Mouse (Mus musculus): ENCODE results near the gene Cnot2. TPM values are rescaled to one million over a fixed set of nuclear protein-coding genes. Genes with fewer than 3 reads are reported as not detected.

The Cnot2 gene
- polyA plus RNA-seq, 1 experiment from 2014 or later, result 42.3 TPM

DNA sequence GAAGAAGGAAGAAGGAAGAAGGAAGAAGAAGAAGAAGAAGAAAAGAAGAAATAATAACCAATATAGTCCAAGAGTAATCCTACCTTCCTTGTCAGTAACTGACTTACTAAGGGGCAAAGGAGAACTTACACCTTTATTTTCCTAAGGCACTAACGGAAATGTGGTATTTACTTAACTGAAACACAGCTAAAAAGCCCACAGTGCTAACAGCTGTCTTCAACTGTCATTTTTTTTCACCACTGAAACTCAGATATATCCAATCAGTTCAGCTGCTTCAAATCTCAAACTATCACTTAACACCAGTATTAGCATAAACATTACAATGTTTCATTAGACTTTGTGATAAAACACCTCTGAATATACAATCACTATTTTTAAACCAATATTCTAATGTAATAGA lies 22.1 kb downstream of the Cnot2 start:
- H3K4me1 ChIP-seq (replicated peaks), result peaks cover 27% of the 10 kb centered on the region
- DNase-seq, result no peak
- H3K27me3 ChIP-seq, result no peaks in the 10 kb centered on the region
- ATAC-seq (ENCODE audit: low read depth), result no peak
- H3K9ac ChIP-seq, result no peak overlapping the region
- no peaks in the 10 kb centered on the region for H3K9me3 ChIP-seq (replicated peaks)
- H3K4me3 ChIP-seq (replicated peaks), result no peak overlapping the region
- no peak overlapping the region for H3K27ac ChIP-seq
- peaks cover 8% of the 10 kb centered on the region; the same call in 1 of the 2 replicates for H3K36me3 ChIP-seq
- no peak overlapping the region for H3K4me2 ChIP-seq
- 70% methylated on average over 1 of the region's 1 CpGs for WGBS (ENCODE audit: insufficient replicate concordance)

DNA sequence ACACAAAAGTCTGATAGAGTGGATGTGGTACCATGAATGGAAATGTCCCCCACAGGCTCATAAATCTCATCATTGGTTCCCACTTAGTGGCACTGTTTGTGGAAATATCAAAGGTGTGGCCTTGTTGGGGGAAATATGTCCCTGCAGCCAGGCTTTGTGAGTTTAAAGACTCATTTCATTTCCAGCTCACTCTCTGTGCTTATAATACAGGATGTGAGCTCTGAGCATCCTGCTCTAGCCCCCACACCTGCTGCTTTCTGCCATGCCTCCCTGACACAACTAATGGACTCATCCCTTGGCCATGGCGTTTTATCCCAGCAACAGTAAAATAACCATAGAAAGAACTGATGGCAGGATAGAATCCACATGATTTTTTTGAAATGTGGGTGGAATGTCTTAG lies 24.1 kb downstream of the Cnot2 start:
- DNase-seq, result no peak
- H3K4me3 ChIP-seq (replicated peaks), result no peak overlapping the region
- no peaks in the 10 kb centered on the region for H3K9me3 ChIP-seq (replicated peaks)
- H3K4me2 ChIP-seq, result no peak overlapping the region
- H3K36me3 ChIP-seq, result peaks cover 8% of the 10 kb centered on the region; the same call in 1 of the 2 replicates
- no peak overlapping the region for H3K27ac ChIP-seq
- H3K4me1 ChIP-seq (replicated peaks), result peaks cover 16% of the 10 kb centered on the region
- no peak overlapping the region for H3K9ac ChIP-seq
- no peaks in the 10 kb centered on the region for H3K27me3 ChIP-seq
- no peak for ATAC-seq (ENCODE audit: low read depth)
- WGBS (ENCODE audit: insufficient replicate concordance), result 91% methylated on average over 1 of the region's 1 CpGs

DNA sequence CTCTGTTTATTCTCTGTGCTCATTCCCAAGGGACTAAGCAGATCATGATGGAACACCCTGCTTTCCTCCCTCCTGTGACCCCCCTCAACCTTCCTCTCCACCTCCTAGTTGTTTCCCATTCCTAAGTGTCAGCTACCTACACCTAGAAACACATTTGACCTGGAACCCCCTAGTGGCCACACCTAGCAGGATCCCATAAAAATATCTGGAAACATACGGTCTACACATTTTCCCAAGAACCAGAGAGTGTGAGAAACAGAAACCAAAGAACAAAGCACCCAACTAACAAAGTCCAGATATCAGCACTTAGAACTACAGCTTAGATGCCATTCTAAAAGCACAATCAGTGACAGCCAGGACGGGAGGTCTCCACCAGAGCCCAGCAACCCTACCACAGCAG lies 26.9 kb downstream of the Cnot2 start:
- Histone ChIP-seq H3K9ac (no peak overlapping the region), H3K4me3 (replicated peaks) (no peak overlapping the region), H3K27ac (no peak overlapping the region), H3K27me3 (no peaks in the 10 kb centered on the region), H3K4me2 (no peak overlapping the region), H3K36me3 (peaks cover 8% of the 10 kb centered on the region; the same call in 1 of the 2 replicates), H3K9me3 (replicated peaks) (no peaks in the 10 kb centered on the region), H3K4me1 (replicated peaks) (peaks cover 11% of the 10 kb centered on the region)
- ATAC-seq (ENCODE audit: low read depth), result no peak
- WGBS (ENCODE audit: insufficient replicate concordance), result 42% methylated on average over 2 of the region's 2 CpGs
- no peak for DNase-seq

DNA sequence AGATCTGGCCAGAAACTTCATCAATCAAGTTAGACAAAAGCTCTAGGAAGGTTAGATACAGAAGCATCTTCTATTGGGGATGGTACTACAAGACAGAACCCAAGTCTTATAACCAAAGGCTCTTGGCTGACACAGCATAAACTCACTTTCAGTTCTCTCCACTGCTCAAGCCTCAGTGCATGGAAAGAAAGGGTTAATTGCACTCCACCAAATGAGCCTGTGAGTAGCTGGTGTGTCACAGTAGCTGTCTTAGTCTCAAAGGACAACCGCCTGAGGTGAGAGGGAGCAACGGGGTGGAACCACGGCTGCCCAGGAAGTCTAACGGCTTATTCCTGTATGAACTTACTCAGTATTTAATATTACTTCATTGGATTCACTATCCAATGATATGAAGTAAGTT lies 33.4 kb downstream of the Cnot2 start:
- WGBS (ENCODE audit: insufficient replicate concordance), result 50% methylated on average over 4 of the region's 4 CpGs
- H3K4me3 ChIP-seq (replicated peaks), result no peak overlapping the region
- H3K9ac ChIP-seq, result no peak overlapping the region
- no peaks in the 10 kb centered on the region for H3K9me3 ChIP-seq (replicated peaks)
- 0 out of 2 replicates have a peak, but pooled peaks cover 3% of the 10 kb centered on the region for H3K36me3 ChIP-seq
- no peak overlapping the region for H3K27ac ChIP-seq
- no peak for DNase-seq
- no peak for ATAC-seq (ENCODE audit: low read depth)
- no peak overlapping the region for H3K4me2 ChIP-seq
- H3K4me1 ChIP-seq (replicated peaks), result peaks cover 2% of the 10 kb centered on the region
- no peaks in the 10 kb centered on the region for H3K27me3 ChIP-seq

DNA sequence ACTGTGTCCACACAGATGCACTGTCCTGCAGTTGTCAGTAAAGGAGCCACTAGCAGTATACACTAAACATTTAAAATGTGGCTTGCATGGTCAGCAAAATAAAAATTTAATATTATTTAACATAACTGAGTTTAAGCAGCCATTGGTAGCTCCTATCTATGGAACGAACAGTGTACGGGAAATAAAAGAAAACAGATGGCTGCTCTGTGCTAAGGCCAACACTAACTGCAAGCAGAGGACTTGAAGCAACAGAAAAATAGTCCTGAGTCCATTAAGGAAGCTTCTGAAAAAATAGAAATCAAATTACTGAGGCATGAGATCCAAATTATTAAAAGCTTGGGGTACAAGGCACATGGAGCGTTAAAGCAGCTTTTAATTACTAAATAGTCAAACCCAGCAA lies 35.1 kb downstream of the Cnot2 start:
- ATAC-seq (ENCODE audit: low read depth) (no peak), DNase-seq (no peak)
- Histone ChIP-seq H3K27me3 (no peaks in the 10 kb centered on the region), H3K9me3 (replicated peaks) (no peaks in the 10 kb centered on the region), H3K4me2 (no peak overlapping the region), H3K9ac (no peak overlapping the region), H3K4me1 (replicated peaks) (peaks cover 2% of the 10 kb centered on the region; the same call in 1 of the 2 replicates), H3K36me3 (0 out of 2 replicates have a peak, but pooled peaks cover 3% of the 10 kb centered on the region), H3K4me3 (replicated peaks) (no peak overlapping the region), H3K27ac (no peak overlapping the region)
- 89% methylated on average over 3 of the region's 3 CpGs for WGBS (ENCODE audit: insufficient replicate concordance)

DNA sequence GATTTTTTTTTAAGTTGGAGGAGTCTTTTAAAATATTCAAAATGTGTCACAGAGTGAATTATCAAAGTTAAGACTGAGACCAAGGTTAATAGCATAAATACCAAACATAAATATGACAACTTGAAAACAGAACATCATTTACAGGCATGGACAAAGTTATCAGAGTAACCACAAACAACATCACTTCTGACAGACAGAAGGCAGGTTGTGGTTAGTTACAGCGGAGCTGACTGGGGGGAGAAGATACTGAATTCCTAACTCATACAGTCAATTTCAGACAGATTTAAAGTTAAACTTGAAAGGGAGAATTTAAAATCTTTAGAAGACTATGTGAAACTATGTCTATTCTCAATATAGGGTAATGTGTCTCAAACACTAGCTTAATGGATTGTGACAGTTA lies 38.2 kb downstream of the Cnot2 start:
- Histone ChIP-seq H3K4me2 (no peak overlapping the region), H3K36me3 (0 out of 2 replicates have a peak, but pooled peaks cover 3% of the 10 kb centered on the region), H3K4me3 (replicated peaks) (no peak overlapping the region), H3K4me1 (replicated peaks) (no peaks in the 10 kb centered on the region), H3K9ac (no peak overlapping the region), H3K9me3 (replicated peaks) (no peaks in the 10 kb centered on the region), H3K27ac (no peak overlapping the region), H3K27me3 (no peaks in the 10 kb centered on the region)
- DNase-seq (no peak), ATAC-seq (ENCODE audit: low read depth) (no peak)
- WGBS (ENCODE audit: insufficient replicate concordance), result 25% methylated on average over 1 of the region's 1 CpGs

DNA sequence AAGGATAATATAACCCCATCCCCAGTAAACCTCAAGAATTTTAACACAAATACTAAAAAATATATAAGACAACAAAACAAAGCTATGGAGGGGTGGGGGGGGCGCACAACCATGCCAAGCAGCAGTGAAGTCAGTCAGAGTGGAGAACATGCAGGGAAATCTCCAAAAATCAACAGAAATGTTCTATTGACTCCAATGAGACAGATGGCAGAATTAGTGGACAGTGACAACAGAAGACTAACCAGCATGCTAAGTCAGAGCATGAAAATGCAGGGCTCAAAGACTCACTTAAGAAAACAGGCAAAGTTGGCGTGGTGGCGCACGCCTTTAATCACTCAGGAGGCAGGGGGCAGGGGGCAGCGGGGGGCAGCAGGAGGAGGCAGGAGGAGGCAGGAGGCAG lies 40.6 kb downstream of the Cnot2 start:
- DNase-seq, result no peak
- 81% methylated on average over 5 of the region's 5 CpGs for WGBS (ENCODE audit: insufficient replicate concordance)
- no peak for ATAC-seq (ENCODE audit: low read depth)
- H3K27me3 ChIP-seq, result no peaks in the 10 kb centered on the region
- no peak overlapping the region for H3K9ac ChIP-seq
- no peak overlapping the region for H3K27ac ChIP-seq
- H3K9me3 ChIP-seq (replicated peaks), result no peaks in the 10 kb centered on the region
- 0 out of 2 replicates have a peak, but pooled peaks cover 3% of the 10 kb centered on the region for H3K36me3 ChIP-seq
- no peaks in the 10 kb centered on the region for H3K4me1 ChIP-seq (replicated peaks)
- no peak overlapping the region for H3K4me3 ChIP-seq (replicated peaks)
- H3K4me2 ChIP-seq, result no peak overlapping the region

DNA sequence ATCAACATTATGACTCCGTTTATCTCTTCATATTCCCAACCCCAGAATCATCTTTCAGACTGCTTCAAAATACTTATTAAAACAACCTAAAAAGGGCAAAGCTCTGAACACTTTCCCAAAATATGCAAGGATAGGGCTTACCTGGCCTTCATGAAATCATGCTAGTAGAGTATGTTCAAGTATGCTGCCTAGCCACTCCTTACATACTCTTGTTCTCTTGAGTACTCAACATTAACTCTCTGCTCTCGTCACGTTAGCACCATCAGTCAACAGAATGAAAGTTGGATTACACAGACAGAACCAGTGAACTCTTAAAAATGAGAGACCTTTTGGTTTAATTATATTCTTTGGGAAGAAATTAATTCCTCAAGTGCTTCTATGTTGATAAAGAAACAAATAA lies 43.8 kb downstream of the Cnot2 start:
- Histone ChIP-seq H3K9ac (no peak overlapping the region), H3K9me3 (replicated peaks) (no peaks in the 10 kb centered on the region), H3K27ac (no peak overlapping the region), H3K4me3 (replicated peaks) (no peak overlapping the region), H3K36me3 (no peaks in the 10 kb centered on the region), H3K27me3 (no peaks in the 10 kb centered on the region), H3K4me1 (replicated peaks) (peaks cover under 1% of the 10 kb centered on the region; the same call in 1 of the 2 replicates), H3K4me2 (no peak overlapping the region)
- DNase-seq, result no peak
- 76% methylated on average over 3 of the region's 3 CpGs for WGBS (ENCODE audit: insufficient replicate concordance)
- no peak for ATAC-seq (ENCODE audit: low read depth)

DNA sequence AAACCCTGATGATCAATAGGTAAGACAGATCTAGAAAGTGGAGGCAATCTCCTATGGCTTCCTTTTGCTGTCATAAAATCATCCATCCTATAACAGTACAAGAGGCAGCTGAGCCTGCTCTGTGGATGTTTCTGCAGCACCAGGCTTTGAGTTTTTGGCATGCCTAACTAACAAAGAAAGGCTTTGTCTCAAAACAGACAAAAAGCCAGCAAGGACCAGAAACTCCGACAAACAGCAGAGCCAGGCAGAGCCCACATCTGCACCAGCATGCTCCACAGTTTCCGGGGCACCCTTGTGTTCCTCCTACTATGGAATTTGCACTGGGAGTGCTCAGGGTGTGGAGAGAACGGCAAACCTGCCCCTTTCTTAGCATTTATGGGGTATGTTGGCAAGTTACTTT lies 47.0 kb downstream of the Cnot2 start:
- WGBS (ENCODE audit: insufficient replicate concordance), result 75% methylated on average over 3 of the region's 3 CpGs
- peaks cover 3% of the 10 kb centered on the region; the same call in 1 of the 2 replicates for H3K4me1 ChIP-seq (replicated peaks)
- no peaks in the 10 kb centered on the region for H3K36me3 ChIP-seq
- no peak overlapping the region for H3K27ac ChIP-seq
- no peak for ATAC-seq (ENCODE audit: low read depth)
- no peaks in the 10 kb centered on the region for H3K27me3 ChIP-seq
- H3K9ac ChIP-seq, result no peak overlapping the region
- H3K9me3 ChIP-seq (replicated peaks), result no peaks in the 10 kb centered on the region
- H3K4me3 ChIP-seq (replicated peaks), result no peak overlapping the region
- no peak overlapping the region for H3K4me2 ChIP-seq
- no peak for DNase-seq

DNA sequence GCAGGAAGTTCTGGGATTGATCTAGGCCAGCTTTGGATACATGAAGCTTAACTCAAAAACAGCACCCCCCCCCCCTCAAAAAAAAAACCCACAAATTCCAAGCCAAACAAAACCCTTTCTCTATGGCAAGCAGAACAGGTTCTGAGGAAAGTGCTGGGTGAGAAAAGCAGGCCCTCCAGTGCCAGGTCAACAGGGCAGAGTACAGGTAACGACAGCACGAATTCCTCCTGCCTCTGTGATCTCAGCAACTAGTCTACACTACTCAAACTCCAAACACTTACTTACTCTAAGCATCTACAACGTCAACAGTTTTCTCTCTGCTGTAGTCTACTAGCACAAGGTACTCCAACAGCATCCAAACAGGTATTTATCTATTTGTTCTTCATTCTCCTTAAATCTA lies 48.8 kb downstream of the Cnot2 start:
- Histone ChIP-seq H3K9me3 (replicated peaks) (no peaks in the 10 kb centered on the region), H3K9ac (no peak overlapping the region), H3K36me3 (peaks cover 2% of the 10 kb centered on the region; the same call in 1 of the 2 replicates), H3K4me1 (replicated peaks) (peaks cover 7% of the 10 kb centered on the region), H3K4me3 (replicated peaks) (no peak overlapping the region), H3K4me2 (no peak overlapping the region), H3K27me3 (no peaks in the 10 kb centered on the region), H3K27ac (no peak overlapping the region)
- no peak for ATAC-seq (ENCODE audit: low read depth)
- no peak for DNase-seq
- WGBS (ENCODE audit: insufficient replicate concordance), result 75% methylated on average over 3 of the region's 3 CpGs

DNA sequence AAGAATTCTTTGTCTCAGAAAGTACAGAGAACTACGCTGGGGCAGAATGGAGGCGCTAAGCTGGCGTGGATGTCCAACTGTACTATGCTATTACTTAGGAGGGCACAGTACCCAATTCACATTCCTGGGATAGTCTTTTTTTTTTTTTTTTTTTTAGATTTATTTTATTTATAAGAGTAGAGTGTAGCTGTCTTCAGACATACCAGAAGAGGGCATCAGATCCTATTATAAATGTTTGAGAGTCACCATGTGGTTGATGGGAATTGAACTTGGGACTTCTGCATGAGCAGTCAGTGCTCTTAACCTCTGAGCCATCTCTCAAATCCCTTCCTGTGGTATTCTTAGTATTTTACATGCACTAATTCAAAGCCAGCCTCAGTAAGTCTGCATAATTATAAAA lies 50.2 kb downstream of the Cnot2 start:
- 88% methylated on average over 3 of the region's 3 CpGs for WGBS (ENCODE audit: insufficient replicate concordance)
- Histone ChIP-seq H3K27ac (no peak overlapping the region), H3K36me3 (peaks cover 6% of the 10 kb centered on the region), H3K27me3 (no peaks in the 10 kb centered on the region), H3K4me2 (no peak overlapping the region), H3K4me3 (replicated peaks) (no peak overlapping the region), H3K9ac (no peak overlapping the region), H3K9me3 (replicated peaks) (no peaks in the 10 kb centered on the region), H3K4me1 (replicated peaks) (peaks cover 7% of the 10 kb centered on the region)
- no peak for ATAC-seq (ENCODE audit: low read depth)
- DNase-seq, result no peak

DNA sequence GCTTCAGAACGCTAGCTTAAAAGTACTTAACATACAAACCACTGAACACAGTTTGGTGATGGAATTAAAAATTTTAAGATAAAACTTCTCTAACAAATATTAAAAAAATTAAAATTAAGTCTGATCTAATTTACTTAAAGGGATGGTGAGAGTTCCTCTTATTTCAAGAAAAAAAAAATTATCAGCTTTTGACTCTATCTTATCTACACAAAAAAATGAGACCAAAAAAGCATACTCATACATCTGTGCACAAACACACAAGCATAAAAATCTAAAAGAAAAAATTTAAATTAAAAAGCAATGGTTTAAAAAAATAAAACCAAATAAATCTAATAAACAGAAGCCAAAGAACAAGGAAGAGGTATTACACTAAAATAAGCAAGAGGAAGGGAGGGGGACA lies 61.7 kb downstream of the Cnot2 start:
- Histone ChIP-seq H3K9ac (no peak overlapping the region), H3K4me1 (replicated peaks) (0 out of 2 replicates have a peak, but pooled peaks cover 3% of the 10 kb centered on the region), H3K9me3 (replicated peaks) (no peaks in the 10 kb centered on the region), H3K27me3 (no peaks in the 10 kb centered on the region), H3K4me3 (replicated peaks) (no peak overlapping the region), H3K36me3 (no peaks in the 10 kb centered on the region), H3K4me2 (no peak overlapping the region), H3K27ac (no peak overlapping the region)
- DNase-seq (no peak), ATAC-seq (ENCODE audit: low read depth) (no peak)
- 75% methylated on average over 1 of the region's 1 CpGs for WGBS (ENCODE audit: insufficient replicate concordance)

All from liver, embryonic 13.5 days (tissue).